Mouse (Mus musculus) embryonic facial prominence, embryonic 13.5 days (tissue): ENCODE measurements at regions not wholly inside any gene's neighbourhood (a gene's known extent, or its start where the extent isn't known, plus 50 kb on each side); places are given as distances from the start of the nearest gene placed in this dataset.

Experiments used
- ATAC-seq: fragments of 200-750 bp; cut with Nextera tagmentation; 2 replicates; pipeline ENCODE4 v1.8.0; 2017; ENCODE audit warnings: low read depth; ENCODE audit not compliant: insufficient number of reproducible peaks, insufficient read depth, low FRiP score, low TSS enrichment
- H3K27ac ChIP-seq: fragments of 300-500 bp; sonication (generic); 2 replicates; pipeline ENCODE4 v1.5.1; 2015; ENCODE audit warnings: moderate library complexity, mild to moderate bottlenecking, inconsistent platforms
- H3K27me3 ChIP-seq: fragments of 300-500 bp; sonication (generic); 2 replicates; pipeline ENCODE4 v1.6.1; 2015; ENCODE audit warnings: mild to moderate bottlenecking, inconsistent platforms
- H3K36me3 ChIP-seq: fragments of 300-500 bp; sonication (generic); 2 replicates; pipeline ENCODE4 v1.6.1; 2015; ENCODE audit warnings: mild to moderate bottlenecking, inconsistent platforms
- H3K4me1 ChIP-seq: fragments of 300-500 bp; sonication (generic); 2 replicates; pipeline ENCODE4 v1.6.1; 2015; ENCODE audit warnings: inconsistent platforms
- H3K4me2 ChIP-seq: fragments of 300-500 bp; sonication (generic); 2 replicates; pipeline ENCODE4 v1.6.1; 2015; ENCODE audit warnings: moderate library complexity, mild to moderate bottlenecking, inconsistent platforms
- H3K4me3 ChIP-seq: fragments of 300-500 bp; sonication (generic); 2 replicates; pipeline ENCODE4 v1.5.1; 2015; ENCODE audit warnings: mild to moderate bottlenecking, inconsistent platforms
- H3K9ac ChIP-seq: fragments of 300-500 bp; sonication (generic); 2 replicates; pipeline ENCODE4 v1.6.1; 2015; ENCODE audit warnings: mild to moderate bottlenecking, inconsistent platforms
- H3K9me3 ChIP-seq: fragments of 300-500 bp; sonication (generic); 2 replicates; pipeline ENCODE4 v1.6.1; 2016; ENCODE audit warnings: inconsistent platforms
- WGBS: fragments of 180-500 bp; shearing (Covaris S2); methylation state at CpG from one replicate; pipeline ENCODE4 v1.1.7; 2015; ENCODE audit warnings: mixed read lengths; 5-methylcytosine and 5-hydroxymethylcytosine counted together

DNA sequence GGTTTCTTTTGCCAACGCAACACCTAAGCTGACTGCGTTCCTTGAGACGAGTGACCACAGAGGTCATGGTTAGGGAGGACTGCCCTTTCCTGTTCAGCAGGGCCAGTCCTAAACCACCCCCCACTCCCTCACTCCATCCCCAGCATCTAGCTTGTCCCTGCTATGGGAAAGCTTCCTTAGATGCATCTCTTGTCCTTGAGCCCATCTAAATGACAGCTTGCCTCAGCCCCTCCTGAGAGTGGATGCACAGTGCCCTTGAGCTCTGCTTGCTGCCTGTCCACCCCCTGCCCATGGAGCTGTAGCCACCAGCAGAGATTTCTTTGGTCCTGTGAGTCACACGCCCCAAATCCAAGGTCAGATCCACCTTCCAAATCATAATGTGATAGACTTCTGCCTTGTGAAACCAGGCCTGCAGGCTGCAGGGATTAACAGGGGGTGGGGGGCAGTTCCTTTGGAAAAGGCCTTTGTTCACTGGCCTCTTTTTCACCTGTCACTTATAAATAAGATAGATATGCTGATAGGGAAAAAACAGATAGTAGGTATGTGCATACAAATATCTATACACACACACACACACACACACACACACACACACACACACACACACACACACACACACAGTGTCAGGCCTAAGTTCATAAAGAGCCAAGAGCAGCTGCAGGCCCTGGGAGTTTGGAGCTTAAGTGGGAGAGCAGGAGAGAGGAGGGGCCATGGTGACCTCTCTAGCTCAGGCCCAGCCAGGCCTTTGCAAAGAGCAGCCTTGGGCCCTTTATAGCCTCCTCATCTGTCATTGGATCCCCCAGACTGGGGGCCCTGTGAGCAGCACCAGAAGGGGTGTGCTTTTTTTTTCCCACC lies 56.4 kb upstream of the Adra2c start:
- WGBS: 73% methylated on average over 4 of the region's 4 CpGs
- Histone ChIP-seq H3K27ac (no peak overlapping the region), H3K4me1 (peaks cover 7% of the 10 kb centered on the region), H3K4me2 (no peak overlapping the region), H3K9me3 (no peaks in the 10 kb centered on the region), H3K27me3 (no peaks in the 10 kb centered on the region), H3K9ac (no peak overlapping the region), H3K4me3 (no peak overlapping the region), H3K36me3 (no peaks in the 10 kb centered on the region)
- no peak for ATAC-seq

GRCm38 (mm10) chr5:35216271-35216670 lies 61.8 kb upstream of the Adra2c start:
- WGBS: 48% methylated on average over 2 of the region's 2 CpGs

GRCm38 (mm10) chr5:35215480-35216195 lies 62.5 kb upstream of the Adra2c start:
- Histone ChIP-seq H3K36me3 (no peaks in the 10 kb centered on the region), H3K9ac (no peak overlapping the region), H3K27me3 (no peaks in the 10 kb centered on the region), H3K9me3 (no peaks in the 10 kb centered on the region), H3K27ac (no peak overlapping the region), H3K4me1 (no peaks in the 10 kb centered on the region), H3K4me2 (no peak overlapping the region), H3K4me3 (no peak overlapping the region)
- 64% methylated on average over 11 of the region's 11 CpGs for WGBS
- no peak for ATAC-seq

More at GRCm38 (mm10) chr5:35216271-35216670, 61.8 kb upstream of the Adra2c start:
- no peak overlapping the region for H3K9ac ChIP-seq
- no peak overlapping the region for H3K4me2 ChIP-seq
- no peaks in the 10 kb centered on the region for H3K27me3 ChIP-seq
- H3K4me3 ChIP-seq: no peak overlapping the region
- no peaks in the 10 kb centered on the region for H3K9me3 ChIP-seq
- ATAC-seq: no peak
- H3K36me3 ChIP-seq: no peaks in the 10 kb centered on the region
- no peak overlapping the region for H3K27ac ChIP-seq
- H3K4me1 ChIP-seq: no peaks in the 10 kb centered on the region

DNA sequence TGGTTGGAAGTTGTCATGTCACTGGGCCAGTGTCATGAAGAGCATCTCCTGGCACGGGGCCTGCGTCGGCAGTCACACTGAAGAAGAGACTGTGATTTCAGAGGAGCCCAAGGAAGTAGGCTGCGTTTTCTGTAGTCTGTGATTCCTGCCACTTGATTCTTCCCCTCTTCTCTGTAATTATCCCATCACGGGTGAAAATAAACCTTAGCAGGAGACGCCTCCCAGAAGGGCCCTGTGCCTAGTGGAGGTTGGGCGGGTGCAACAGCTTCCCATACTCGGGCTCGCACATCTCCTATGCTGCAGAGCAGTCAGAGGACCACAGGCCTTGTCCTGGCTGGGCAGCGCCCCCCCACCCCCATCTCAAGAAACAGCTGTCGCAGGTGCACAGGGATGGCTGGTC lies 63.1 kb upstream of the Adra2c start:
- H3K27me3 ChIP-seq: 0 out of 2 replicates have a peak, but pooled peaks cover 4% of the 10 kb centered on the region
- no peak for ATAC-seq
- no peaks in the 10 kb centered on the region for H3K4me1 ChIP-seq
- no peaks in the 10 kb centered on the region for H3K9me3 ChIP-seq
- no peak overlapping the region for H3K27ac ChIP-seq
- no peak overlapping the region for H3K4me2 ChIP-seq
- no peak overlapping the region for H3K4me3 ChIP-seq
- no peak overlapping the region for H3K9ac ChIP-seq
- WGBS: 70% methylated on average over 11 of the region's 11 CpGs
- no peaks in the 10 kb centered on the region for H3K36me3 ChIP-seq

DNA sequence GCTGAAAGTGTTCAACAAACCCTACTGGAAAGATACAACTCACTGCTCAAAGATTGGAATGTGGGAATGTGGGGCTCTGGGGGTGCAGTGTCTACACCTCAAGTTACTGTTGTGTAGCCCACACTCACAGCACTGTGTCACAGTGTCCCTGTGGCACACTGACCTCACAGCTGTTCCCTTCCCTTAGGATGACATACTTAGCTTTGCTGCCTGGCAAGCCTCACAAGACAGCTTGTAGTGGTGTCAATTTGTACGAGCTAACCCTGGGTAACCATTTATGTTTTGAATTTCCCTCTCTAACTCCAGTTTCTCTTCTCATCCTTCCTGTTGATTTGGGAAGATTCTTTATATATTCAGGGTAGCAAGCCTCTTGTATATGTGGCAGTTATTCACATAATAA lies 68.8 kb upstream of the Adra2c start:
- Histone ChIP-seq H3K4me2 (no peak overlapping the region), H3K27me3 (0 out of 2 replicates have a peak, but pooled peaks cover 4% of the 10 kb centered on the region), H3K4me1 (no peaks in the 10 kb centered on the region), H3K27ac (no peak overlapping the region), H3K9ac (no peak overlapping the region), H3K4me3 (no peak overlapping the region), H3K36me3 (no peaks in the 10 kb centered on the region), H3K9me3 (no peaks in the 10 kb centered on the region)
- WGBS: 59% methylated on average over 1 of the region's 1 CpGs
- ATAC-seq: no peak

DNA sequence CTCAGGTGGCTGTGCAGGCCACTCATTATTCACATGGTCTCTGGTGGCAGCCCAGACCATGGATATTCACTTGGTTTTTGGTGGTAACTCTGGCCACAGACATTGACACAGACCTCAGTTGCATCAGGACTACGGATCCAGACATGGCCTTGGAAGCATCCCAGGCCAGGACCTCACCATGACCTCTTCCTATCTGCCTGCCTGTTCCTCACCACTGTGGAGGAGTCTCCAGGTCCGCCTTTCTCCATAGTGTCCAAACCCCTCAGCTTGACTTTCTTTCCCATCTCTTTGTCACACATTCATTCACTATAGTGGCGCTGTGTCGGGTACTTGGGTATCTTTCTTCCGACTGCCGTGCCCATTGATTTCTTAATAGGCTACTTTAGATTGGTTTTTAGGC lies 74.1 kb upstream of the Adra2c start:
- 88% methylated on average over 6 of the region's 6 CpGs for WGBS
- no peak for ATAC-seq
- no peaks in the 10 kb centered on the region for H3K4me1 ChIP-seq

DNA sequence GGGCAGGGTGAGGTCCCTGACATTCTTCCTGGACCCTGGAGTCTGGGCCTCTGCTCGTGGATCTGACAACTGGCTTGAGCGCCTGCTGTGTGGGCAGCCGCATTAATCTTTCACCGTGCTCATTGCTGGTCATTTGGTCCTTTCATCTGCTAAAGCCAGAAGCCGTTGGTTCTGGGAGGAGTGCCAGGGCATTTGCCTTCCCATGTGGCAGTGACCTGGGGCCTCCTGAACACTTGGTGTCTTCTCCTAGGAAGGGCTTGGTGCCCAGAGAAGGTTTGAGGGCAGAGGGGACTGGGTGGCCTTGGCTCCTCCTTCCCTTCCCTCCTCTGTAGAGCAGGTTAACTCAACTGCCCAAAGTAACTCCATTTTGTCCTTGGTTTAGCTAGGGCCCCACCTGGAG lies 79.7 kb upstream of the Adra2c start:
- 64% methylated on average over 5 of the region's 5 CpGs for WGBS
- no peaks in the 10 kb centered on the region for H3K27me3 ChIP-seq
- no peak for ATAC-seq
- no peak overlapping the region for H3K4me2 ChIP-seq
- H3K27ac ChIP-seq: no peak overlapping the region
- no peak overlapping the region for H3K4me3 ChIP-seq
- no peaks in the 10 kb centered on the region for H3K36me3 ChIP-seq
- no peaks in the 10 kb centered on the region for H3K9me3 ChIP-seq
- no peak overlapping the region for H3K9ac ChIP-seq
- H3K4me1 ChIP-seq: no peaks in the 10 kb centered on the region

More for the DNA sequence above, 74.1 kb upstream of the Adra2c start:
- Histone ChIP-seq H3K9me3 (no peaks in the 10 kb centered on the region), H3K9ac (no peak overlapping the region), H3K4me2 (no peak overlapping the region), H3K36me3 (no peaks in the 10 kb centered on the region), H3K27ac (no peak overlapping the region), H3K27me3 (no peaks in the 10 kb centered on the region), H3K4me3 (no peak overlapping the region)

DNA sequence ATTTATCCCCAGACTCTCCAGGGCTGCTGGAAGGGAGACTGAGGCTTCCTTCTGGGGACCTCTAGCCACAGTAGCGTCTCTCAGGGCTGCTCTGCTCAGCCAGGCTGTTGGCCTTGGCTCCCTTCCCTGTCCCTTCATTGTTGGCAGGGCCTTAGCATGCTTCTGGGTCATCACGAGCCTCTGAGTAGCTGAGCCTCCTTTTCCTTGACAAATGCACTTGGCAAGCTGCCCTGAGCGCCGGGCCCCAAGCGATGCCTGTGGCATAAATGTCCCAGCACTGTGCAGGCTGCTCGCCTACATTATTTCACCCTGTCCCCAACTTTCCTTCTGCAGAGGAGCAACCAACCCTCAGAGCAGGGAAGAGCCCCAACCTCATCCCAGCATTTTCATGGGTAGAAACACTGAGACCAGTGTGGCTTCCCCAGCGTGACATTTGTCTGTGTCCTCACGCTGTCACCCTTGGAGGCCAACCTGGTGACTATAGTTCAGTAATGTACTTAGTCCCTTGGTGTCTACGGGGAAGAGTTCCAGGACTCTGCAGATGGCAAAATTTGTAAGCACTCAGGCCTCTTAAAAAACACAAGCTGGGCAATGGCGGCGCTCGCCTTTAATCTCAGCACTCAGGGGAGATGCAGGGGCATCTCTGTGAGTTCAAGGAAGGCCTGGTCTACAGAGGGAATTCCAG lies 83.7 kb upstream of the Lrpap1 start:
- no peak for ATAC-seq
- Histone ChIP-seq H3K36me3 (no peaks in the 10 kb centered on the region), H3K4me1 (peaks cover 14% of the 10 kb centered on the region), H3K4me2 (no peak overlapping the region), H3K27me3 (no peaks in the 10 kb centered on the region), H3K27ac (no peak overlapping the region), H3K4me3 (no peak overlapping the region), H3K9me3 (no peaks in the 10 kb centered on the region), H3K9ac (0 out of 2 replicates have a peak overlapping the region, but pooled peaks have one; percentile 36)
- 76% methylated on average over 12 of the region's 12 CpGs for whole genome bisulfite sequencing

DNA sequence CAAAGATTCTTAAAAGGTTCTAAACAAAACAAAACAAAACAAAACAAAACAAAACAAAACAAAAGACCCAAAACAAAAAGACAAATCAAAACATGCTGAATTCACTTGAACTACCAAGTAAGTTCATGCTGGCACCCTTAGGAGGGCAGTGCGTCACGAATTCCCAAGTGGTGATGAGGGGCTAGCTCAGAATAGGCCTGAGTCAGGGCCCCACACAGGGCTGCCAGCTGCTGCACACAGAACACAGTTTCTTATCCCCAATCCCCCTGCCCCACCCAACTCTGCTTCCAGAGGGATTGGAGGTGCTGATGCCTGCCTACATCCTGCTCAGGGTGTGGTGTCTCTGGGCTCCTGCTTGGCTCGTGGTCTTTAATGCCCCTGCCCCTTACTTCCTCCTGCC lies 80.3 kb upstream of the Lrpap1 start:
- no peaks in the 10 kb centered on the region for H3K27me3 ChIP-seq
- no peak overlapping the region for H3K4me3 ChIP-seq
- ATAC-seq: no peak
- 64% methylated on average over 3 of the region's 3 CpGs for WGBS
- peaks cover 14% of the 10 kb centered on the region for H3K4me1 ChIP-seq
- H3K4me2 ChIP-seq: no peak overlapping the region
- no peak overlapping the region for H3K27ac ChIP-seq
- H3K9ac ChIP-seq: no peak overlapping the region
- no peaks in the 10 kb centered on the region for H3K36me3 ChIP-seq
- no peaks in the 10 kb centered on the region for H3K9me3 ChIP-seq

- Histone ChIP-seq H3K9ac (no peak overlapping the region), H3K27me3 (no peaks in the 10 kb centered on the region), H3K9me3 (no peaks in the 10 kb centered on the region), H3K4me2 (no peak overlapping the region), H3K4me3 (no peak overlapping the region), H3K27ac (no peak overlapping the region), H3K4me1 (peaks cover 14% of the 10 kb centered on the region), H3K36me3 (no peaks in the 10 kb centered on the region)
- ATAC-seq: no peak
Measured at GRCm38 (mm10) chr5:35185289-35185688, 79.7 kb upstream of the Lrpap1 start.

DNA sequence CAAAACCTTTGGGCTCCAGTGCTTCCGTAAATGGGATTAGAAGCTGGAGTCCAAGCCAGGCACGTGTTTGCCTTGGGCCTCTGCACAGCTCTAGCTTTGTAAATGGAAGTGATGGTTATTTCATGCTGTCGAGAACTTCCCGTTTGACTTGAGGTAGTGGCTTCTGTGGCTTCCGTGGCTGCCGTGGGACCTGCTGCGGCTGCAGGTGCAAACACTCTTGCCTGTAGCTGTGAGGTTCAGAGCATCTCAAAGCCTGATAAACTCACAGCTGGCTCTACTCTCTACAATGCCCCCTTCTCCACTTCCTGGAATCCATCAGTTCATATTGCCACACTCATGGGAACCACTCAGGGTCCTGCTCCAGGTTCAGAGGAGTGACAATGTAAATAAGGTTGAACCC lies 77.9 kb upstream of the Lrpap1 start:
- Histone ChIP-seq H3K4me1 (peaks cover 3% of the 10 kb centered on the region; the same call in 1 of the 2 replicates), H3K27me3 (no peaks in the 10 kb centered on the region), H3K4me3 (no peak overlapping the region), H3K9ac (no peak overlapping the region), H3K9me3 (no peaks in the 10 kb centered on the region), H3K36me3 (no peaks in the 10 kb centered on the region), H3K27ac (no peak overlapping the region), H3K4me2 (no peak overlapping the region)
- ATAC-seq: no peak
- WGBS: 88% methylated on average over 7 of the region's 7 CpGs
